Mouse (Mus musculus): Measurements from ENCODE around the gene F13b.

F13b gene

DNA sequence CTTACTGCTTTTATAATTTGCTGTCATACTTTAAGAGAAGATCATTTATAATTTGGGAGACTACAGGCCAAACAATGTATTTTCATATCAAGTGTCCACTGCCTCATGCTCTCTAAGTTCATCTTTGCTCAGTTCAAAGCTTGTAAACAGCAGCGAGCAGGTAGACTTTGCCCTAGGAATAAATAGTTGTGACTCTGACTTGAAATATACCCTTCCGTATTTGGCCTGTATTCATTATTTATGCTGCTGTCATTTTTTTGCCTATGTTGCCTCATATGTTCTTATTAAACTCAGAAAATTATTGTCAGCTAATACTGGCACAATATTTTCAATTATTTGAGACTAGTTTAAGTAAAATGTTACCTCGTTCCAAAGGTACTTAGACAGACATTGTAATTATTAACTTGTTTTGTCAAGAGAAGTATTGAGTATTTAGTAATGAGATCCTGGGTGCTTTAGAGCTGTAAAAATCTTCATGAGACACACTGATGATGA lies at the start of gene F13b:
Gene F13b (plus strand): TSS at position 445 of the 495 bp plus-strand sequence.
- DNase-seq (ENCODE audit: low spot score in 2 of 2) = no peak

DNA sequence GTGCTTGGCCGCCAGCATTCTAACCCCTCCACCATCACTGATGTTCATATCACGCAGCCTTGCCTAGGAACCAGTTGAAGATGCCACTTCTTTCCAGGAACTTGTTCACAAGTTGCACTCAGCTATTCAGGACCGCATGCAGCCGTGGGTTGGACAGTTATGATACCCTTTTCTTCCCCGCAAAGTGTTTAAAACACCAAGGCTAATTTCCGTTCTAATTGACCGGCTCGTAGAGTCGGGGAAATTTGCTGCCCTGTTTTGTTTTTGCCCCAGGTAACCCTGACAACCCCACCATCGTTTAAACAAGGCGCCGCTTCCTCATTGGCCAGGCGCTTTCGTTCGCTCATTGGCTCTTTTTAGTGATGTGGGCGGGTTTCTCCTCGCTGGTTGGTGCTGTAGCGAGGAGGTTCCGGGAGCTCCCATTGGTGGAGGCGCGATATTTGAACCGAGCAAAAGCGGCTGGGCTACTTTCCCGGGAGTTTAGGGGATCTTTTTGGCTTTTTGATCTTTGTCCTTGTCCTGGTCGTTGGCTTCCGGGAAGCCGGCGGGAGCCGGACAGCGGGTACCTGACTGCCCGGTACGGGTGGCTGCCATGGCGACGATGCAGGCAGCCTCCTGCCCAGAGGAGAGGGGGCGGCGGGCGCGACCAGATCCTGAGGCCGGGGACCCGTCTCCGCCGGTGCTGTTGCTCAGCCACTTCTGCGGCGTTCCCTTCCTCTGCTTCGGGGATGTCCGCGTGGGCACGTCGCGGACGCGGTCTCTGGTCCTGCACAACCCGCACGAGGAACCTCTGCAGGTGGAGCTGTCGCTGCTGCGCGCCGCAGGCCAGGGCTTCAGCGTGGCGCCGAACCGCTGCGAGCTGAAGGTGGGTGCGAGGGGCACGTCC lies 46.9 kb upstream of the F13b start, which contains the start of gene Aspm:
Gene Aspm (plus strand): TSS at position 433 of the 886 bp plus-strand sequence.
- DNase-seq (ENCODE audit: low spot score in 2 of 2) = peak; percentile 92 to 95

DNA sequence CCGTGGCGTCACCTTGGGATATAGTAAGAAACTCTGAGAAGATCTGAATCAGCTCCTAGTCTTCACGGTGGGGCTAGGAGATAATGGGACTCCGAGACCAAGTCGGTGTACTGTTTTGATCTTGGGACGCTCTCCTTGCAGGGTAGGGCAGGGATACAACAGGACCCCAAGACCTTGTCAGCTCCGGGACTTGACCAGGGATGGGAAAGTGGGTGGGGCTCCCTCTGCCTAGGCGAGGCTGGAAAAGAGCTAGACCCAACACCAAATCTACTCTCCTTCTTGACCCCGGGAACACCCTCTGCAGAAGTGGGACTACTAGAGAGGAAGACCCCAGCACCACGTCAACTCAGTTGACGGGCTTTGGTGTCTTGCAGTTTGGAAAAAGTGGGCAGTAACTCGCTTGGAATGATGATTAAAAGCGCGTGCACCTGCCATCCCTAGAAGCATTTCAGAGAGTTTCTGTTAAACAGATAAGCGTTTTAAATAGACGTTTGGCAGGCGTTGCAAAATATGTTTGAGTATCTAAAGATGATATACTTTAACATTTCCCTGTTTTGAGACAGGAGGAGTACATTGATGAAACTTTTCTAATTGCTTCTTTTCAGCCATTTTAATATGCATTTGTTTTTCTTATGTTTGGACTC lies 46.2 kb upstream of the F13b start:
- DNase-seq (ENCODE audit: low spot score in 2 of 2) = peak in 1 of 2 experiments; percentile 2

DNA sequence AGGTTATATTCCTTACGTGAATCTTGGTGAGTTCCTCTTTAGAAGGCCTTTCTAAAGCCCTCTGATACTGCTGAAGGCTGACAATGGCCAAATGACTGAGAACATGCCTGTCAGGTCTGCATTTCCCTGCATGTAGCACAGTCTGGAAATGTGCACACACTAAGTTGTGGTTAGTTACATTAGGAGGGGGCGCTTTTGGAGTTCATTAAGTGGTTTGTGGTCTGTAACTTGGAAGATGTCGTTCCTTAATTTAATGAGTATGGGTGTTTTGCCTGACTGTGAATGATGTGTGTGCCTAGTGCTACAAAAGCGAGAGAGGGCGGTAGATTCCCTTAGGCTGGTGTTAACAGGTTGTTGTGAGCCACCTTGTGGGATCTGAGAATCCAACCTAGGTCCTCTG lies 40.7 kb upstream of the F13b start:
- DNase-seq (ENCODE audit: low spot score in 2 of 2) = no peak

DNA sequence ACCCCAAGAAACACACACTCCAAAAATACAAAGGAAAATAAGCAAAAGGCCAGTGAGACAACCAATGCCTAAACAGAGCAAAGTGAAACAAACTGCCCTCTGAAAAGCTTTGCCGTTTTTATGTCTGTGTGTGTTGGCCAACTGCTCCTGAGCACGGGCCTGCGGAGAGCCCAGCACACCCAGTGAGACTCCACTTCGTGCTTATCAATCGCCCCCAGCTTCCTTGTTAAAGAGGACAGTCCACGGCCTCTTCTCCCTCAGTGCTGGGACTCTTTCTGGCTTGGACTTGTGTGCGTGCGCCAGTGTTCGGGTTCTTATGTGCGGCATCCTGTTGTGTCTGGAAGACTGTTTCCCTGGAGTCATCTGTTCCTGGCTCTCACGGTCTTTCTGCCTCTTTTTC lies 35.6 kb upstream of the F13b start:
- DNase-seq (ENCODE audit: low spot score in 2 of 2) = no peak

DNA sequence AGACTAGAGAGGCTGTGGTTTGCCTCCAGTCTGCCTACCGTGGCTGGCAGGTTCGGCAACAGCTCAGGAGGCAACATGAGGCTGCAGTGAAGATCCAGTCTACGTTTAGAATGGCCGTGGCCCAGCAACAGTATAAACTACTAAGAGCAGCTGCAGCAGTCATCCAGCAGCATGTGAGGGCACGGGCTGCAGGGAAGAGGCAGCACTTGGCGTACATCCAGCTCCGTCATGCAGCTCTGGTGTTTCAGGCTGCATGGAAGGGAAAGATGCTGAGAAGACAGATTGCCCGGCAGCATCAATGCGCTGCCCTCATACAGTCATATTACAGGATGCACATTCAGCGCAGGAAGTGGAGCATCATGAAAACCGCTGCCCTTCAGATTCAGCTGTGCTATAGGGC lies 22.6 kb upstream of the F13b start:
- DNase-seq (ENCODE audit: low spot score in 2 of 2) = no peak

DNA sequence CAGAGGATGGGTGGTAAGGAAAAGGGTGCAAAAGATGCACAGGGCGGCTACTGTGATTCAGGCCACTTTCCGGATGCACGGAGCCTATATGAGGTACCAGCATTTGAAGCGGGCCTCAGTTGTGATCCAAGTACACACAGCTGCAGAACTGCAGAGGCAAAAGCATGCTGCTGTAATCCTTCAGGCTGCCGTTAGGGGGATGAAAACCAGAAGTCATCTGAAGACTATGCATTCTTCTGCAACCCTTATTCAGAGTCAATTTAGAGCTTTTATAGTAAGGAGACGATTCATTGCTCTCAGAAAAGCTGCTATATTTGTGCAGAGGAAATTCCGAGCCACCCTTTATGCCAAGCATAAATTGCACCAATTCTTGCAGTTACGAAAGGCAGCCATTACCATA lies 21.3 kb upstream of the F13b start:
- no peak for DNase-seq (ENCODE audit: low spot score in 2 of 2)

DNA sequence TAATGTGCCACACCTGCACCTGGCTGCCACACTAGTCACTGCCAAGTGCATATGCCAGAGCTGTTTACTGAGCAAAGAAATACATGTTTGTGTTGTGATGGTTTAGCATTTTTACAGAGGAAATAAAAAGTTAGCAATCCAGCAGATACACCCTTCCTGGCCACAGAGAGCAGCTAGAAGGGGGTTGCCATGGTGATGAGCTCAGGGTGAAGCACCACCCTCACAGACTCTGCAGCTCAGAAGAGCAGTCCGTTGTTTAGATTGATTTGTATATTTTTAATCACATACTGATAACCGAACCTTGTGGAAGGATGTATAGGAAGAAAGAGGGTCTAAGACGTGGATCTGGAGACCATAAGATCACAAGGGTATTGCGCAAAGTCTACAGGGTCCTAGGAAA lies 20.4 kb upstream of the F13b start:
- peak in 1 of 2 experiments; percentile 1 for DNase-seq (ENCODE audit: low spot score in 2 of 2)

DNA sequence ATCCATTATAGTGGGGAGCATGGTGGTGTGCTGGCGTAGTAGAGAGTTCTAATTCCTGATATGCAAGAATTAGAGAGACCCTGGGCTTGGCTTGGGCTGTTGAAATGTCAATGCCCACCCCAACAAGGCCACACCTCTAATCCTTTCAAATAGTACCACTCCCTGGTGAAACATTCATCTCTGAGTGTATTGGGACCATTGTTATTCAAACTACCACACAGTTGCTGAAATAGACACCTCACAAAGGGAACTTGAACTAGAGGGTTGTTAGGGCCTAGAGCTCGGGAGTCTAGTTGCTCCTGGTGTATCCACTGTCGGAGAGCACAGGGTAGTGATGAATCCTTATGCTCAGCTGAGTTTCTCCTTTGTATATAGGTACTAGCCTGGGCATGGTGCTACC lies 6.9 kb upstream of the F13b start:
- no peak for DNase-seq (ENCODE audit: low spot score in 2 of 2)

DNA sequence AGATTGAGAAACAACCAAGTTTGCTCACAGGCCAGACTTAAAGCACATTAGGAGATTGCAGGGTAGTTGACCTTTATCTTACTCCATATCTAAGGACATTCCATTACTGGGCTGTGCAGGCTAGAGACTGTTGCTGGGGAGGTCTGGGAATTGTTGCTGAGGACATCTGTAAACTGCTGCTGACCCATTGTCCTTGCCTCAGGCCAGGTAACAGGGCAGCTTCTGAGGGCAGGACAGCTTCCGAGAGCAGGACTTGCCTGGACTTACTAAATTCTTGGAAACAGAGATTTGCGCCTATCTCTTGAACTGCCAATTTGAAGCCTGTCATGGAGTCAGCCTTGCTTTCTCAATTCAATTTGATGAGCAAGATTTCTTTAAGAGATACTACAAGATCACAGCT lies 6.1 kb upstream of the F13b start:
- no peak for DNase-seq (ENCODE audit: low spot score in 2 of 2)

DNA sequence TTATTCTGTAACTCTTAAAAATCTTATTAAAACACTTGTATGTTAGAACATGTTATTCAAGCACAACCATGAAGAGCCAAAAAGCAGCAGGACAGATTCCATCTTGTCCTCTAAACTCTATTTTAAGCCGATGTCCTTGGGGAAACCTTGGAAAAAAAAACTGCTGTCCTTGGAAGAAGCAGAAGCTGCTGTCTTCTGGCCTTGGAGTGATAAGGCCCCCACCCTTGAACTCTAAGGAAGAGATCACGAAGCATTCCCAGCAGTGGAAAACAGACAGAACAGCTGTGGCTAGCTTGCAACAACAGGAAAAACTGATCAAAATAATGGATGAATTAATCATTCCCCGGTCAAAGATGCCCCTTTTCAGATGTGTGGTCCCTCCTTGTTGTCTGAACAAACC lies 5.3 kb upstream of the F13b start:
- DNase-seq (ENCODE audit: low spot score in 2 of 2) = no peak

DNA sequence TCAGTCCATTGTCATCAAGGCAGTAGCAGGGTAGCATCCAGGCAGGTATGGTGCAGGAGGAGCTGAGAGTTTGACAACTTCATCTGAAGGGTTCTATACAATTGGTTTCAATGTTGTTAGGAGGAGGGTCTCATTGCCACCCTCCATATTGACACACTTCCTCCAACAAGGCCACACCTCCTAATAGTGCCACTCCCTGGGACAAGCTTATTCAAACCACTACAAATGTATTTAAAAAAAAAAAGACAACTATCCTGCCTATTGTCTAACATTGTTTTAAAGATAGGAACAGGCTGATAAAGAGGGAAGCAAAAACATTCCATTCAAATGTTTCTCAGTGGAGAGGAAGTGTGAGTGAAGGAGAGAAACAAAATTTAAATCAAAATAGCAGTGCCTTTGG lies 1.8 kb upstream of the F13b start:
- DNase-seq (ENCODE audit: low spot score in 2 of 2) = no peak

DNA sequence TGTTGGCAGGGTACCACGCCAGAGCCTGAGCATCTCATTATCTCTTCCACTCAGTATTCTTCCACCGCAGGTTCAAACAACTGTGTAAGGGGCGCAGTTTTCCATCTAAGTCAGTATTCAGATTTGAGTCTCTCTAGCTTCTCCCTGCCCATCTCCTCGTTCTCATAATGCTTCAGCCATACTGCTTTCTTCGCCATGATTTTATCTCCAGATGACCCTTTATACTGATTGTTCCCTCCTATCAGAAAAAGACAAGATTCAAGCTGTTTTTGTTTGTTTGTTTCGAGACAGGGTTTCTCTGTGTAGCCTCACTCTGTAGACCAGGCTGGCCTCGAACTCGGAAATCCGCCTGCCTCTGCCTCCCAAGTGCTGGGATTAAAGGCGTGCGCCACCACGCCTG lies 13.1 kb downstream of the F13b start:
- no peak for DNase-seq (ENCODE audit: low spot score in 2 of 2)

DNA sequence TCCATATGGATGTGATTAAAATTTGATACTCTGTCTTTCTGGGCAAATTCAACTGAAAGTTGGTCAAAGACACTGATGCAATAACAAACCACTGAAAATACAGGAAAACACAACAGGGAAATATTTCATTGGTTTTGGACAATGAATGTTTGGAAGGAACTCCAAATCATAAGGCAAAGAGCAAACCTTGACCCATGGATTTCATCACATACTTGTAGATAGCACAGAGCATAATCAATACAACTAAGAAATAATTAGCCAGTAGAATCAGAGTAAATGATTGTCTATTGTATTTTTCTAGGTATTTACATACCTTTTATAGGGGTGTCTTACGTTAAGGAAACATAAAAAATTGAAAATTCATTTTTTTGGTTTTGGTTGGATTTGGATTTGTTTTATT lies 47.0 kb downstream of the F13b start:
- no peak for DNase-seq (ENCODE audit: low spot score in 2 of 2)

DNA sequence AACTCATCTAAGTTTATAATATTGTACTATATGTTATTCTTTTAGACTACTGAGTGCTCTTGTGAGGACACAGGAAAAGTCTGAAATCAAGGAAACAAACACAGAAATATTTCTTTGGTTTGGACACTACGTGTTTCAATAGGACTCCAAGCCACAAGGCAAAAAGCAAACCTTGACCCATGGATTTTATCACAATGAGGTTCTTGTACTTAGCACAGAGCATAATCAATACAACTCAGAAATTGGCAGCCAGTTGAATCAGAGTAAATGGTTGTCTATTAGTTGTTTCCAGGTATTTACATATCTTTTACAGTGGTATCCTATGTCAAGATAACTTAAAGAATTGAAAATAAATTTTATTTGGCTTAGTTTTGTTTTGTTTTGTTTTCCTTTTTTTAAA lies 49.8 kb downstream of the F13b start:
- no peak for DNase-seq (ENCODE audit: low spot score in 2 of 2)

DNA sequence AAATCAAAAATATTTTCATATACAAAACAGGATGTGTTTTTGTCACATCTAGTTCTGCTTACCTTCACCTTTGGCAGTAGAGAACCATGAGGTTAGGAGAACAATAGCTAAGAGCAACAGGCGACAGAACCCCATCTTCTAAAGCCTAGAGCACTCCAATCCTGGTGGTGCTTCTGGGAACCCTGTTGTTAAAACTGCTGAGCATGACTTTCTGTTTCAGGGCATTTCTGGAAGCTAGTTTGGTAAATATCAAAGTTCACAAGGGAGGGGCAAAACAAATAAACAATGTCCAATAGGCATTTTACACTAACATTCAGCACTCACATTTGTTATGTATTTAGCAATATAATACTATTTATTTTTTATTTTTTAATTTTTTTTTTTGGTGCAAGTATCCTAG lies 58.5 kb downstream of the F13b start, which contains the start of gene Cfhr1:
Gene Cfhr1 (minus strand): TSS at position 249 of the 400 bp plus-strand sequence.
- DNase-seq (ENCODE audit: low spot score in 2 of 2) = no peak

Data from heart, adult 9 months (tissue).